Mouse (Mus musculus): Measurements from ENCODE around the gene Mroh8. TPM values are rescaled to one million over a fixed set of nuclear protein-coding genes. Genes with fewer than 3 reads are reported as not detected.
A peak's percentile ranks its signal among the peaks of the same experiment; 100 is the strongest.

The Mroh8 gene
- polyA plus RNA-seq, 1 experiment from 2014 or later: 0.29 TPM

GRCm38 (mm10) chr2:157310963-157311637, 31.8 kb upstream of the Mroh8 start:
- Histone ChIP-seq H3K4me1 (peaks cover 27% of the 10 kb centered on the region), H3K9ac (no peak overlapping the region), H3K36me3 (peaks cover 98% of the 10 kb centered on the region), H3K4me3 (no peak overlapping the region), H3K27ac (replicated peaks) (peak overlapping the region; percentile 41), H3K9me3 (no peaks in the 10 kb centered on the region), H3K27me3 (replicated peaks) (no peaks in the 10 kb centered on the region), H3K4me2 (no peak overlapping the region)
- WGBS: 80% methylated on average over 6 of the region's 6 CpGs
- no peak for ATAC-seq (ENCODE audit: extremely low read depth, insufficient number of reproducible peaks, low FRiP score, low TSS enrichment)

GRCm38 (mm10) chr2:157309611-157310010, 30.3 kb upstream of the Mroh8 start:
- Histone ChIP-seq H3K27me3 (replicated peaks) (no peaks in the 10 kb centered on the region), H3K4me1 (peaks cover 29% of the 10 kb centered on the region), H3K4me2 (no peak overlapping the region), H3K27ac (replicated peaks) (no peak overlapping the region), H3K9ac (no peak overlapping the region), H3K36me3 (peaks cover 96% of the 10 kb centered on the region), H3K4me3 (no peak overlapping the region), H3K9me3 (no peaks in the 10 kb centered on the region)
- ATAC-seq (ENCODE audit: extremely low read depth, insufficient number of reproducible peaks, low FRiP score, low TSS enrichment): no peak
- 93% methylated on average over 8 of the region's 8 CpGs for WGBS

GRCm38 (mm10) chr2:157308273-157308917, 29.0 kb upstream of the Mroh8 start:
- Histone ChIP-seq H3K27me3 (replicated peaks) (no peaks in the 10 kb centered on the region), H3K36me3 (peaks cover 96% of the 10 kb centered on the region), H3K27ac (replicated peaks) (peak overlapping the region; percentile 61), H3K4me2 (no peak overlapping the region), H3K4me3 (no peak overlapping the region), H3K9me3 (no peaks in the 10 kb centered on the region), H3K9ac (no peak overlapping the region), H3K4me1 (peaks cover 29% of the 10 kb centered on the region)
- no peak for ATAC-seq (ENCODE audit: extremely low read depth, insufficient number of reproducible peaks, low FRiP score, low TSS enrichment)
- 89% methylated on average over 2 of the region's 2 CpGs for WGBS

GRCm38 (mm10) chr2:157307715-157308265, 28.4 kb upstream of the Mroh8 start:
- no peak for ATAC-seq (ENCODE audit: extremely low read depth, insufficient number of reproducible peaks, low FRiP score, low TSS enrichment)
- peaks cover 29% of the 10 kb centered on the region for H3K4me1 ChIP-seq
- 77% methylated on average over 4 of the region's 4 CpGs for WGBS
- H3K36me3 ChIP-seq: peaks cover 96% of the 10 kb centered on the region
- no peaks in the 10 kb centered on the region for H3K9me3 ChIP-seq
- H3K27me3 ChIP-seq (replicated peaks): no peaks in the 10 kb centered on the region
- H3K27ac ChIP-seq (replicated peaks): peak overlapping the region; percentile 55
- no peak overlapping the region for H3K9ac ChIP-seq
- H3K4me3 ChIP-seq: no peak overlapping the region
- H3K4me2 ChIP-seq: no peak overlapping the region

- Histone ChIP-seq H3K27me3 (replicated peaks) (no peaks in the 10 kb centered on the region), H3K27ac (replicated peaks) (peak overlapping the region; percentile 55), H3K9me3 (no peaks in the 10 kb centered on the region), H3K9ac (no peak overlapping the region), H3K4me1 (peaks cover 25% of the 10 kb centered on the region), H3K4me2 (no peak overlapping the region), H3K36me3 (peaks cover 94% of the 10 kb centered on the region), H3K4me3 (no peak overlapping the region)
- WGBS: 77% methylated on average over 7 of the region's 7 CpGs
- no peak for ATAC-seq (ENCODE audit: extremely low read depth, insufficient number of reproducible peaks, low FRiP score, low TSS enrichment)
Observed at GRCm38 (mm10) chr2:157306091-157307032, 27.0 kb upstream of the Mroh8 start.

- no peak overlapping the region for H3K4me2 ChIP-seq
- H3K4me3 ChIP-seq: no peak overlapping the region
- no peaks in the 10 kb centered on the region for H3K9me3 ChIP-seq
- H3K27me3 ChIP-seq (replicated peaks): no peaks in the 10 kb centered on the region
- peaks cover 8% of the 10 kb centered on the region; the same call in 1 of the 2 replicates for H3K4me1 ChIP-seq
- H3K27ac ChIP-seq (replicated peaks): no peak overlapping the region
- H3K9ac ChIP-seq: no peak overlapping the region
- H3K36me3 ChIP-seq: peaks cover 93% of the 10 kb centered on the region
- WGBS: 81% methylated on average over 9 of the region's 9 CpGs
- ATAC-seq (ENCODE audit: extremely low read depth, insufficient number of reproducible peaks, low FRiP score, low TSS enrichment): no peak
Observed at GRCm38 (mm10) chr2:157303096-157303495, 23.7 kb upstream of the Mroh8 start.

GRCm38 (mm10) chr2:157300051-157300450, 20.7 kb upstream of the Mroh8 start:
- Histone ChIP-seq H3K27ac (replicated peaks) (no peak overlapping the region), H3K27me3 (replicated peaks) (no peaks in the 10 kb centered on the region), H3K9me3 (no peaks in the 10 kb centered on the region), H3K9ac (no peak overlapping the region), H3K4me1 (no peaks in the 10 kb centered on the region), H3K4me2 (no peak overlapping the region), H3K36me3 (peaks cover 94% of the 10 kb centered on the region), H3K4me3 (no peak overlapping the region)
- ATAC-seq (ENCODE audit: extremely low read depth, insufficient number of reproducible peaks, low FRiP score, low TSS enrichment): no peak
- WGBS: 92% methylated on average over 6 of the region's 6 CpGs

- H3K4me3 ChIP-seq: no peak overlapping the region
- WGBS: 87% methylated on average over 7 of the region's 7 CpGs
- no peak for ATAC-seq (ENCODE audit: extremely low read depth, insufficient number of reproducible peaks, low FRiP score, low TSS enrichment)
Observed at GRCm38 (mm10) chr2:157296105-157296689, 16.8 kb upstream of the Mroh8 start.

GRCm38 (mm10) chr2:157292093-157292492, 12.7 kb upstream of the Mroh8 start:
- Histone ChIP-seq H3K36me3 (peaks cover 96% of the 10 kb centered on the region), H3K27ac (replicated peaks) (no peak overlapping the region)
- WGBS: 28% methylated on average over 2 of the region's 2 CpGs

More at GRCm38 (mm10) chr2:157296105-157296689, 16.8 kb upstream of the Mroh8 start:
- Histone ChIP-seq H3K9ac (no peak overlapping the region), H3K36me3 (peaks cover 97% of the 10 kb centered on the region), H3K9me3 (no peaks in the 10 kb centered on the region), H3K27me3 (replicated peaks) (no peaks in the 10 kb centered on the region), H3K4me1 (no peaks in the 10 kb centered on the region), H3K27ac (replicated peaks) (no peak overlapping the region), H3K4me2 (no peak overlapping the region)

GRCm38 (mm10) chr2:157288996-157289395, 9.6 kb upstream of the Mroh8 start:
- no peak overlapping the region for H3K4me2 ChIP-seq
- H3K4me3 ChIP-seq: no peak overlapping the region
- WGBS: 79% methylated on average over 5 of the region's 5 CpGs
- H3K27ac ChIP-seq (replicated peaks): no peak overlapping the region
- peaks cover 97% of the 10 kb centered on the region for H3K36me3 ChIP-seq
- H3K9ac ChIP-seq: no peak overlapping the region
- ATAC-seq (ENCODE audit: extremely low read depth, insufficient number of reproducible peaks, low FRiP score, low TSS enrichment): no peak
- H3K27me3 ChIP-seq (replicated peaks): no peaks in the 10 kb centered on the region
- 0 out of 2 replicates have a peak, but pooled peaks cover 3% of the 10 kb centered on the region for H3K4me1 ChIP-seq
- H3K9me3 ChIP-seq: no peaks in the 10 kb centered on the region

More at GRCm38 (mm10) chr2:157292093-157292492, 12.7 kb upstream of the Mroh8 start:
- no peak overlapping the region for H3K4me2 ChIP-seq
- no peaks in the 10 kb centered on the region for H3K9me3 ChIP-seq
- H3K9ac ChIP-seq: no peak overlapping the region
- no peaks in the 10 kb centered on the region for H3K27me3 ChIP-seq (replicated peaks)
- no peak for ATAC-seq (ENCODE audit: extremely low read depth, insufficient number of reproducible peaks, low FRiP score, low TSS enrichment)
- no peak overlapping the region for H3K4me3 ChIP-seq
- H3K4me1 ChIP-seq: 0 out of 2 replicates have a peak, but pooled peaks cover 3% of the 10 kb centered on the region

Measured in heart, embryonic 13.5 days (tissue).